Mouse (Mus musculus): ENCODE results near the gene Pdgfb. TPM values are rescaled to one million over a fixed set of nuclear protein-coding genes. Genes with fewer than 3 reads are reported as not detected.

Gene Pdgfb
- polyA plus RNA-seq, 1 experiment from 2014 or later = 2.0 TPM

DNA sequence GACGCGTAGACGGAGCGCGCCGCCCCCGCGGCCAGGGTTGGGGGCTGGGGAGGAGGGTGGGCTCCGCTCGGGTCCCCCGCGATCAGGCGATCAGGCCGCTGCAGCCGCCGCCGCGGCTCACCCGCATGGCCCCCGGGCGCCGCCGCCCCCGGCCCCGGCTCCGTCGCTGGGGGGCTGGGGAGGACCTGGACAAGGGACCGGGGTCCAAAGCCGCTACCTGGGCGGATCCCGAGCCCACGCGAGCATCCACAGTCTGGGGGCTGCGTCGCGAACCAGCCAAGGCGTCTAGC is 801 bp downstream of the Pdgfb start:
- Histone ChIP-seq H3K9me3 (ENCODE audit: control insufficient read depth, low read length) (no peaks in the 10 kb centered on the region), H3K27me3 (ENCODE audit: control insufficient read depth, insufficient read depth, low read length) (peaks cover 62% of the 10 kb centered on the region), H3K9ac (ENCODE audit: low read length) (peak overlapping the region; percentile 3; the same call in 1 of the 2 replicates), H3K27ac (ENCODE audit: low read depth, low read length) (no peak overlapping the region), H3K4me3 (ENCODE audit: low read depth, low read length) (peak overlapping the region; percentile 57), H3K4me1 (ENCODE audit: control insufficient read depth, insufficient read depth, low read length) (peaks cover 22% of the 10 kb centered on the region), H3K4me2 (peak overlapping the region; percentile 38), H3K36me3 (ENCODE audit: control insufficient read depth, insufficient read depth, low read length) (no peaks in the 10 kb centered on the region)
- ATAC-seq (ENCODE audit: low FRiP score) (no peak), DNase-seq (ENCODE audit: low spot score, missing footprints) (peak; percentile 90)
- under 1% methylated on average over 36 of the region's 37 CpGs for WGBS

GRCm38 (mm10) chr15:80013256-80014030 is 1.3 kb downstream of the Pdgfb start:
- Histone ChIP-seq H3K27me3 (ENCODE audit: control insufficient read depth, insufficient read depth, low read length) (peaks cover 62% of the 10 kb centered on the region), H3K27ac (ENCODE audit: low read depth, low read length) (no peak overlapping the region), H3K4me3 (ENCODE audit: low read depth, low read length) (peak overlapping the region; percentile 57), H3K36me3 (ENCODE audit: control insufficient read depth, insufficient read depth, low read length) (no peaks in the 10 kb centered on the region), H3K9ac (ENCODE audit: low read length) (0 out of 2 replicates have a peak overlapping the region, but pooled peaks have one; percentile 12), H3K4me2 (peak overlapping the region; percentile 83), H3K4me1 (ENCODE audit: control insufficient read depth, insufficient read depth, low read length) (peaks cover 22% of the 10 kb centered on the region), H3K9me3 (ENCODE audit: control insufficient read depth, low read length) (no peaks in the 10 kb centered on the region)
- 2% methylated on average over 36 of the region's 36 CpGs for WGBS
- no peak for ATAC-seq (ENCODE audit: low FRiP score)
- peak; percentile 91 for DNase-seq (ENCODE audit: low spot score, missing footprints)

DNA sequence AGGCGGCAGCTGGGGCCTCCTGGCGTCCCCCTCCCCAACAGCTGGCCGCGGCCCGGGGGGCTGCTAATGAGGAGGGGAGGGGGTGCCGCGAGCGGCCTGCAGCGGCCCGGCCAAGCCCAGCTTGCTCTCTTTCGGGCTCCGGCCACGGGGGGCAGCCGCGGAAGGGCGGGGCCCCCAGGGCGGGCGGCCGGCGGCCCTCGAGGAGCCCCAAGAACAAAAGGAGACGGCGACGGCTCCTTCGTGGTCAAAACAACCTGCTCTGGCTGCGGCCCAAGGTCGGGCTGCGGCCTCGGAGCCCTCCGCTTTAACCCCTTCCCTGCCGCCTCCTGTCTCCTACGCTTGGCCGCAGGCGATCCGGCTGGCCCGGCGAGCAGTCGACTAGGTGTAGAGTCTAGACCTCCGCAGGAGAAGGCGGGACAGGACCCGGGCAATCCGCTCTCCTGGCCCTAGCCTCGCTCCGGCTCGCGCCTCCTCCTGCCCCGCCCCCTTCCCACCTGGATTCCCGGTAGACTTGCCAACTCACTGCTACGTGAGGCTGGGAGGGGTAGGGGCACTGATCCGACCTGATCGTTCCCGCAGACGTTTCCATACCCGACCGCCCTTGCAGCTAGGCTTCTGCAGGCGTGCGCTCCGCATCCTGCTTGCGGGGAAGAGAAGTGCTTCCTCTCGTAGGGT is 2.1 kb downstream of the Pdgfb start:
- Histone ChIP-seq H3K4me1 (ENCODE audit: control insufficient read depth, insufficient read depth, low read length) (peaks cover 22% of the 10 kb centered on the region), H3K9ac (ENCODE audit: low read length) (peak overlapping the region; percentile 54), H3K4me3 (ENCODE audit: low read depth, low read length) (peak overlapping the region; percentile 57), H3K9me3 (ENCODE audit: control insufficient read depth, low read length) (no peaks in the 10 kb centered on the region), H3K27me3 (ENCODE audit: control insufficient read depth, insufficient read depth, low read length) (peaks cover 62% of the 10 kb centered on the region), H3K36me3 (ENCODE audit: control insufficient read depth, insufficient read depth, low read length) (no peaks in the 10 kb centered on the region), H3K27ac (ENCODE audit: low read depth, low read length) (no peak overlapping the region), H3K4me2 (peak overlapping the region; percentile 83)
- ATAC-seq (ENCODE audit: low FRiP score) (peak; percentile 66), DNase-seq (ENCODE audit: low spot score, missing footprints) (peak; percentile 94)
- WGBS = under 1% methylated on average over 51 of the region's 60 CpGs

- Histone ChIP-seq H3K4me2 (peak overlapping the region; percentile 83), H3K9ac (ENCODE audit: low read length) (peak overlapping the region; percentile 54), H3K27ac (ENCODE audit: low read depth, low read length) (no peak overlapping the region), H3K27me3 (ENCODE audit: control insufficient read depth, insufficient read depth, low read length) (peaks cover 62% of the 10 kb centered on the region), H3K4me3 (ENCODE audit: low read depth, low read length) (peak overlapping the region; percentile 57), H3K36me3 (ENCODE audit: control insufficient read depth, insufficient read depth, low read length) (no peaks in the 10 kb centered on the region), H3K4me1 (ENCODE audit: control insufficient read depth, insufficient read depth, low read length) (peaks cover 22% of the 10 kb centered on the region), H3K9me3 (ENCODE audit: control insufficient read depth, low read length) (no peaks in the 10 kb centered on the region)
- DNase-seq (ENCODE audit: low spot score, missing footprints) = peak; percentile 91
- peak; percentile 58 for ATAC-seq (ENCODE audit: low FRiP score)
- 2% methylated on average over 44 of the region's 56 CpGs for WGBS
Measured at GRCm38 (mm10) chr15:80011778-80012526, 2.8 kb downstream of the Pdgfb start.

DNA sequence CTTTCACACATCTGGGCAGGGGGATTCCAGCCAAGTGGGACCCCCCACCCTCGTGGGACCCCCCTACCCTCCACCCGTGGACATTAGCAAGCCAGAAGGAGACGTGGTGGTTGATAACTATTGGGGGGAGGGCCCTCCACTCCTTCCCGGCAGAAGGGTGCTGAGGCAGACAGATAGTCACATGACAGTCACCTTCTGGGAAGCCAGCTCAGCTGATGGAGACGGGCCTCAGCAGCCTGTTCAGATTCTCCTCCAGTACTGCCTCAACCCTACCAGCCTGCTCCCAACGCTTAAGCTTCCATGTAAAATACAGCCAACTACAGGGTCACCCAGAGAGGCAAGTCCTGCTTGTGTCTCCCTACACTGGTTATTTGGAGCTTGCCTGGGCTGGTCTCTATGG is 3.6 kb downstream of the Pdgfb start:
- no peak overlapping the region for H3K4me3 ChIP-seq (ENCODE audit: low read depth, low read length)

DNA sequence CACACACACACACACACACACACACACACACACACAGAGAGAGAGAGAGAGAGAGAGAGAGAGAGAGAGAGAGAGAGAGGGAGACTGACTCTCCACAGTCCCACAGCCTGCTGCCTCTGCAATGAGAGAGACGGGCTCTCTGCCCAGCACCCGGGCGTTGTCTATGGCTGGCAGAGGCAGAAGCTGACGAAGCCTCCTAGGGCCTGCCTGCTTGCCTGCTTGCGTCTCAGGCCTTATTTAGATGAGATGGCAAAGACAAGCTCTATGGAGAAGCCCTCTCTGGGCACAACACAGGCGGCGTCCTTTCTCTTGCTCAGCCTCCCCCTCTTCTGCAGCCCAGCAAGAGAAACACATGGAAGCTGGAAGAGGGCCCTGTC is 4.6 kb downstream of the Pdgfb start:
- no peak overlapping the region for H3K27ac ChIP-seq (ENCODE audit: low read depth, low read length)
- H3K9ac ChIP-seq (ENCODE audit: low read length) = no peak overlapping the region
- DNase-seq (ENCODE audit: low spot score, missing footprints) = no peak
- WGBS = 42% methylated on average over 7 of the region's 7 CpGs
- H3K4me3 ChIP-seq (ENCODE audit: low read depth, low read length) = no peak overlapping the region
- peaks cover 24% of the 10 kb centered on the region for H3K4me1 ChIP-seq (ENCODE audit: control insufficient read depth, insufficient read depth, low read length)
- no peak for ATAC-seq (ENCODE audit: low FRiP score)
- H3K36me3 ChIP-seq (ENCODE audit: control insufficient read depth, insufficient read depth, low read length) = no peaks in the 10 kb centered on the region
- no peak overlapping the region for H3K4me2 ChIP-seq
- H3K27me3 ChIP-seq (ENCODE audit: control insufficient read depth, insufficient read depth, low read length) = peaks cover 49% of the 10 kb centered on the region
- no peaks in the 10 kb centered on the region for H3K9me3 ChIP-seq (ENCODE audit: control insufficient read depth, low read length)

More for the DNA sequence above, 3.6 kb downstream of the Pdgfb start:
- ATAC-seq (ENCODE audit: low FRiP score) = no peak
- H3K27me3 ChIP-seq (ENCODE audit: control insufficient read depth, insufficient read depth, low read length) = peaks cover 59% of the 10 kb centered on the region
- no peaks in the 10 kb centered on the region for H3K36me3 ChIP-seq (ENCODE audit: control insufficient read depth, insufficient read depth, low read length)
- peaks cover 22% of the 10 kb centered on the region for H3K4me1 ChIP-seq (ENCODE audit: control insufficient read depth, insufficient read depth, low read length)
- H3K9ac ChIP-seq (ENCODE audit: low read length) = no peak overlapping the region
- peak; percentile 68 for DNase-seq (ENCODE audit: low spot score, missing footprints)
- no peaks in the 10 kb centered on the region for H3K9me3 ChIP-seq (ENCODE audit: control insufficient read depth, low read length)
- no peak overlapping the region for H3K4me2 ChIP-seq
- no peak overlapping the region for H3K27ac ChIP-seq (ENCODE audit: low read depth, low read length)
- 43% methylated on average over 6 of the region's 6 CpGs for WGBS

- ATAC-seq (ENCODE audit: low FRiP score) (no peak), DNase-seq (ENCODE audit: low spot score, missing footprints) (no peak)
- peaks cover 43% of the 10 kb centered on the region for H3K27me3 ChIP-seq (ENCODE audit: control insufficient read depth, insufficient read depth, low read length)
- no peak overlapping the region for H3K27ac ChIP-seq (ENCODE audit: low read depth, low read length)
- H3K4me2 ChIP-seq = no peak overlapping the region
- H3K4me1 ChIP-seq (ENCODE audit: control insufficient read depth, insufficient read depth, low read length) = peaks cover 29% of the 10 kb centered on the region
- 61% methylated on average over 12 of the region's 12 CpGs for WGBS
- H3K36me3 ChIP-seq (ENCODE audit: control insufficient read depth, insufficient read depth, low read length) = no peaks in the 10 kb centered on the region
- no peak overlapping the region for H3K9ac ChIP-seq (ENCODE audit: low read length)
- no peaks in the 10 kb centered on the region for H3K9me3 ChIP-seq (ENCODE audit: control insufficient read depth, low read length)
- no peak overlapping the region for H3K4me3 ChIP-seq (ENCODE audit: low read depth, low read length)
Measured at GRCm38 (mm10) chr15:80009421-80010181, 5.2 kb downstream of the Pdgfb start.

DNA sequence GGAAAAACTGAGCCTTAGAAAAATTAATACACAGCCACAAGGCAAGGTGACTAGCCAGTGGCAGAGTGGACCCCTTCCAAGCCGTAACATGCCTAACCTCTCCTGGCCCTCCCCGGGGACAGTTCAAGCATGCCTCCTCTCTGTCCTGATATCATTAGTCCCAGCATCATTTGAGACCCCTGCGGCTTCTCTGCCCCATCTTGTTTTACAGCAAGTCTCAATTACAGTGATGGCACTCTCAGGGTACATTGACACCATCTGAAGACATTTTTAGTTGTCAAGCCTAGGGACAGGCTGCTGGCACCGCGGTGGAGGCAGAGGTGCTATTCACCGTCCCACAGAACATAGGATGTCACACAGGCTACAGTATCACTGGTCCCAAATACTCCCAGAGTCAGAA is 6.3 kb downstream of the Pdgfb start:
- WGBS = 91% methylated on average over 6 of the region's 6 CpGs
- ATAC-seq (ENCODE audit: low FRiP score) = no peak
- H3K4me3 ChIP-seq (ENCODE audit: low read depth, low read length) = no peak overlapping the region
- H3K27me3 ChIP-seq (ENCODE audit: control insufficient read depth, insufficient read depth, low read length) = peaks cover 32% of the 10 kb centered on the region
- H3K9me3 ChIP-seq (ENCODE audit: control insufficient read depth, low read length) = no peaks in the 10 kb centered on the region
- no peak overlapping the region for H3K4me2 ChIP-seq
- peaks cover 27% of the 10 kb centered on the region for H3K4me1 ChIP-seq (ENCODE audit: control insufficient read depth, insufficient read depth, low read length)
- no peak for DNase-seq (ENCODE audit: low spot score, missing footprints)
- no peaks in the 10 kb centered on the region for H3K36me3 ChIP-seq (ENCODE audit: control insufficient read depth, insufficient read depth, low read length)
- H3K9ac ChIP-seq (ENCODE audit: low read length) = no peak overlapping the region
- no peak overlapping the region for H3K27ac ChIP-seq (ENCODE audit: low read depth, low read length)
